Mouse (Mus musculus) heart, postnatal 0 days (tissue): ENCODE results near the gene Phospho2.

Experiments used
- CTCF ChIP-seq: IDR thresholded peaks from 2 replicates; pipeline ENCODE4 v1.5.1; 2016; ENCODE audit warnings: antibody characterized with exemption, control low read depth, low read depth
- EP300 ChIP-seq: IDR thresholded peaks from 2 replicates; pipeline ENCODE4 v1.6.1; 2016; ENCODE audit warnings: antibody characterized with exemption, low read depth

DNA sequence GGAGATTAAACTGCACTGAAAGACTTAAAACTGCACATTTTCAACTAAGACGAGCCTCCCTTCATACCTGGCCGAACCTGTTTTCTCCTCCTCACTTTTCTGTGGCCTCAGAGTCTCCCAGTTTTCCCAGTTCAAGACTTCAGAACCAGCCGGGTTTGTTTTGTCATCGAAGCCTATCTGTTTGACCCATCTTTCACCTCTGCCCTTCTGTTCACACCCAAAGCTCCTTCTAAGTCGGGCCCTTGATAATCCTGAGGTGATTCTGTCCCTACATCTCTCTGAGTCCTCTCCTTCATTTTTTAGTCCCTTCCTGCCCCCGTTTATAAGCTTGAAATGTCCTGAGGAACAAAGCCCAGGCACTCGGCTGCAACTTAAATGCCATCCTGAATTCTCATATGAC, 38.6 kb downstream of the Phospho2 start:
- TF ChIP-seq CTCF: no peak
- TF ChIP-seq EP300: no peak
